22 mouse cellular contexts compared by ENCODE assay signal in genomic region chr16:73896856-73897255, GRCm38 (mm10).
A peak's percentile ranks its signal among the peaks of the same experiment; 100 is the strongest.
DNase-seq lines count a peak whose midpoint lies in the region; ATAC-seq and TF ChIP-seq lines count a peak whose summit lies in the region.
"Had no signal": no experiment of that assay in that cellular context is flagged by ENCODE, and none has a peak within 500 bp of the region (broad histone marks: within the 10 kb centered on the region; RNA-seq: fewer than 3 reads in every experiment).

No protein-coding gene starts in this region.

- no peaks in the 10 kb centered on the region for H3K27me3 ChIP-seq in intestine, embryonic 15.5 days (replicated peaks)
- H3K27me3 ChIP-seq: embryonic facial prominence, embryonic 13.5 days; embryonic facial prominence, embryonic 15.5 days; forebrain, embryonic 12.5 days had no signal

- DNase-seq in ES-E14 (ENCODE audit: low read depth, low spot score) (peak; percentile 21), WW6 (ENCODE audit: low read depth, low spot score) (peak; percentile 20)
- DNase-seq in frontal cortex, postnatal 36 days (ENCODE audit: low spot score in 2 of 2) = no peak
- DNase-seq: adrenal gland, adult 2 months; adrenal gland, postnatal 10 days; adrenal gland, postnatal 25 days; cerebellum, adult 11 months; cerebellum, adult 18-20 months; cerebellum, adult 8-10 months; cerebellum, adult 9-11 months; cerebellum, postnatal 14 days; cerebellum, postnatal 36 days; embryo, embryonic 11 days had no signal

- H3K9me3 ChIP-seq in ES-E14 (ENCODE audit: control insufficient read depth, insufficient read depth, low read depth, low read length) = no peaks in the 10 kb centered on the region
- no peaks in the 10 kb centered on the region for H3K9me3 ChIP-seq in intestine, embryonic 15.5 days
- H3K9me3 ChIP-seq: embryonic facial prominence, embryonic 13.5 days; embryonic facial prominence, embryonic 15.5 days; forebrain, embryonic 10.5 days; forebrain, embryonic 12.5 days had no signal

- in situ Hi-C loops in ES-E14 (cut with MboI; ENCODE audit: low sequenced_read_pairs in 2 of 2, unreplicated experiment in 2 of 2) = no loop called here

- no peak for ATAC-seq in intestine, embryonic 15.5 days
- no peak for ATAC-seq in activated CD4-positive, CD25-positive, alpha-beta regulatory T cell, adult 4 months
- ATAC-seq: forebrain, embryonic 14.5 days; forebrain, embryonic 16.5 days had no signal

- no peak overlapping the region for H3K9ac ChIP-seq in ES-E14 (ENCODE audit: insufficient read depth, low read depth, low read length, poor library complexity, severe bottlenecking)
- H3K9ac ChIP-seq in intestine, embryonic 15.5 days = no peak overlapping the region
- H3K9ac ChIP-seq: embryonic facial prominence, embryonic 13.5 days; embryonic facial prominence, embryonic 15.5 days; forebrain, embryonic 12.5 days had no signal

- 91% methylated on average over 11 of the region's 11 CpGs for WGBS in intestine, embryonic 15.5 days

- no peaks in the 10 kb centered on the region for H3K36me3 ChIP-seq in ES-E14 (ENCODE audit: control insufficient read depth, insufficient read depth, low read length, poor library complexity, severe bottlenecking)
- no peaks in the 10 kb centered on the region for H3K36me3 ChIP-seq in intestine, embryonic 15.5 days
- H3K36me3 ChIP-seq: forebrain, embryonic 10.5 days; forebrain, embryonic 12.5 days had no signal

- no peak overlapping the region for H3K27ac ChIP-seq in ES-E14 (ENCODE audit: insufficient read depth, low read depth, low read length, poor library complexity, severe bottlenecking)
- no peak overlapping the region for H3K27ac ChIP-seq in intestine, embryonic 15.5 days
- H3K27ac ChIP-seq: embryonic facial prominence, embryonic 13.5 days; embryonic facial prominence, embryonic 15.5 days; forebrain, embryonic 10.5 days; forebrain, embryonic 12.5 days had no signal

- H3K4me3 ChIP-seq in ES-E14 (ENCODE audit: insufficient read depth in 1 of 2, low read depth in 1 of 2, low read length in 2 of 2, poor library complexity in 1 of 2, severe bottlenecking in 1 of 2) = no peak overlapping the region
- no peak overlapping the region for H3K4me3 ChIP-seq in intestine, embryonic 15.5 days (replicated peaks)
- H3K4me3 ChIP-seq: embryonic facial prominence, embryonic 13.5 days; embryonic facial prominence, embryonic 15.5 days; erythroblast, embryonic 14.5 days; forebrain, embryonic 10.5 days; forebrain, embryonic 12.5 days had no signal

- H3K4me2 ChIP-seq in intestine, embryonic 15.5 days (replicated peaks) = no peak overlapping the region
- H3K4me2 ChIP-seq: embryonic facial prominence, embryonic 13.5 days; embryonic facial prominence, embryonic 15.5 days; forebrain, embryonic 12.5 days had no signal

- H3K4me1 ChIP-seq in ES-E14 (ENCODE audit: control insufficient read depth in 2 of 2, insufficient read depth in 2 of 2, low read length in 2 of 2, poor library complexity in 1 of 2) = no peaks in the 10 kb centered on the region
- H3K4me1 ChIP-seq in intestine, embryonic 15.5 days (replicated peaks) = no peaks in the 10 kb centered on the region
- H3K4me1 ChIP-seq: embryonic facial prominence, embryonic 13.5 days; embryonic facial prominence, embryonic 15.5 days; forebrain, embryonic 10.5 days; forebrain, embryonic 12.5 days had no signal

TF ChIP-seq in ES-E14, 5 proteins besides CTCF, POLR2A, EP300 and RAD21:
- TF ChIP-seq ZNF384 (IDR thresholded peaks at IDR 0.05; ENCODE audit: low read depth, low read length) (no peak), MAFK (IDR thresholded peaks at IDR 0.05; ENCODE audit: insufficient read depth, low read depth, low read length) (no peak), ZC3H11A (IDR thresholded peaks at IDR 0.05; ENCODE audit: borderline replicate concordance, low read depth, low read length) (no peak), CHD2 (IDR thresholded peaks at IDR 0.05; ENCODE audit: low read depth, low read length) (no peak), HCFC1 (IDR thresholded peaks at IDR 0.05; ENCODE audit: borderline replicate concordance, insufficient read depth, low read length) (no peak)

Comparison
In these comparisons a context has a peak if more than half of its experiments do, and no peak if none do; other contexts are left out.
1. DNase-seq: peak in ES-E14 (single experiment) and WW6 (single experiment); none in frontal cortex, postnatal 36 days (0 of 2).